Mouse (Mus musculus): ENCODE results near the gene Pdpr. TPM values are rescaled to one million over a fixed set of nuclear protein-coding genes. Genes with fewer than 3 reads are reported as not detected.
"Not testable (repeated sequence)": the region's sequence is repeated elsewhere in the genome, so short reads cannot be mapped to it uniquely, and the experiment has no call there.

Gene Pdpr
- 100 to 1,000 TPM in 1 of 2 experiments, 10 to 100 TPM in 1; 97.4 to 113 TPM for total RNA-seq (2021)

GRCm38 (mm10) chr8:111093865-111094718 is at the start of gene Pdpr:
Gene Pdpr, plus strand, starts transcription at chr8:111094630.
- intact Hi-C loops (cut with DNase I): loop anchor here (5.0 kb wide), 2 partner anchors 247 to 347 kb away; partner anchors contain the start of genes Cog4 and Sf3b3
- DNase-seq: peak; percentile 92 to 93

GRCm38 (mm10) chr8:111048694-111049093 is 45.7 kb upstream of the Pdpr start:
- intact Hi-C loops (cut with DNase I): no loop called here

GRCm38 (mm10) chr8:111049106-111049505 is 45.3 kb upstream of the Pdpr start:
- intact Hi-C loops (cut with DNase I): no loop called here
- no peak for DNase-seq

More at GRCm38 (mm10) chr8:111048694-111049093, 45.7 kb upstream of the Pdpr start:
- DNase-seq: no peak

DNA sequence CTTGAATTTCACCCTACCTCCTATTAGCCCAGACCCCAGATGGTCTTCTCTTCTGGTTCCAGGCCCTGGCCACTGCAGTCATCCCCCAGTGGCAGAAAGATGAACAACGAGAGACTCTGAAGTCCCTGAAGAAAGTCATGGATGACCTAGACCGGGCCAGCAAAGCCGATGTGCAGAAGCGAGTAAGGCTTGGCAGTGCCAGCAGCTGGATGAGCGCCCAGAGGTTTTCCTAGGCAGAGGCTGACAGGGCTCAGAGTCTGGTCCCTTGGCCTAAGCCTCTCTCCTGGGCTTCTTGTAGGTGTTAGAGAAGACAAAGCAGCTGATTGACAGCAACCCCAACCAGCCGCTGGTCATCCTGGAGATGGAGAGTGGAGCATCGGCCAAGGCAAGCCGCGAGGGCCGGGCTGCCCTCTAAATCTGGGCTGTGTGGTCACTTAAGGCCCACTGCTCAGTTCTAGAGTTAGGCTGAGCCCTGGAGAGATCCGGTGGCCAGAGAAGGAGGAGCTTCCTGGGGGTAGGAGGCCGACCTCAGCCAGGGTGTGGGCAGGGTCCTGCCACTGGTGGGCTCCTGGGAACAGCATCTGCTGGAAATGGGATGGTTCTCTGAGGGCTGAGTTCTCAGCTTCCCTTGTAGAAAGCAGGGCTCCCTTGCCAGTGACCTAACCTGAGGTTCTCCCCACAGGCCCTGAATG is 40.5 kb upstream of the Pdpr start:
- intact Hi-C loops (cut with DNase I): no loop called here
- peak in 1 of 2 experiments; percentile 24 for DNase-seq

DNA sequence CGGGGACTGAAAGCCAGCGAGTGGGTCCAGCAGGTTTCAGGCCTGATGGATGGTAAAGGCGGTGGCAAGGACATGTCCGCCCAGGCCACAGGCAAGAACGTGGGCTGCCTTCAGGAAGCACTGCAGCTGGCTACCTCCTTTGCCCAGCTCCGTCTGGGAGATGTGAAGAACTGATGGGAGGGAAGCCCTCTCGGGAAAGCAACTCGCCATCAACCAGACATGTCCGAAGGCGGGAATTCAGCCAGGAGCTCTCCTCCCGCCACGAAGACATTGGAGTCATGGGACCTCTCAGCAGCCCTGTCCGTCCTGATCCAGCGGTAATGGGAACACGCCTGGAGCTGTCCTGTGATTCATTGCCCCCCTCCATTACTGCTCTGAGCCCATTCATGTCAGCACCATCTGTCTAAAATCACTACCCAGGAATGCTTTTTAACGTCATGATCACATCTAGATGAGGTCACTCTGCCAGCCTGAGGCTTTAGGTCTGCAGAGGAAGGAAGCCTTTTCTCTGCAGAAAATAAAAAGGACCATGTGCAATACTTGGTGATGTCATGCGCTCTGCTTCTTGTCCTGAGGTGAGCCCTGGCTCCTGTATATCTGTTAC is 39.3 kb upstream of the Pdpr start:
- intact Hi-C loops (cut with DNase I): no loop called here
- no peak for DNase-seq

DNA sequence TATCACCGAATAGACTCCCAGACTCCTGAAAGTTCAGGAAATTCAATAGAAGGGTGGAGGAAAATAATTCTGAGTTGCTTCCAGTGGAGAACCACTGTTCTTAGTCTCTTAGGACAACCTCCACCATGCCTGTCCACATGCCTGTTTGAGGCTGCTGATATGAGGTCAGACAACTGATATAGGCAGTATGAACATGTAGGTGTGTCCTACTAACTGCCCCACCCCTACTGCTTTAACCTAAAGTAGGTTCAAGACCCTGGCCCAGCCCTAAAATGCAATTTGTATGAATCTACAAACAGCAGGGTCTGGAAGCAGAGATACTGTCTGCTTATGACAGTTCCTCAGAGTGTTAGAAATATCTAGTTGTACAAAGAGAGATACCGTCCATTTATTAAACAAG is 38.8 kb upstream of the Pdpr start:
- intact Hi-C loops (cut with DNase I): no loop called here
- no peak for DNase-seq

DNA sequence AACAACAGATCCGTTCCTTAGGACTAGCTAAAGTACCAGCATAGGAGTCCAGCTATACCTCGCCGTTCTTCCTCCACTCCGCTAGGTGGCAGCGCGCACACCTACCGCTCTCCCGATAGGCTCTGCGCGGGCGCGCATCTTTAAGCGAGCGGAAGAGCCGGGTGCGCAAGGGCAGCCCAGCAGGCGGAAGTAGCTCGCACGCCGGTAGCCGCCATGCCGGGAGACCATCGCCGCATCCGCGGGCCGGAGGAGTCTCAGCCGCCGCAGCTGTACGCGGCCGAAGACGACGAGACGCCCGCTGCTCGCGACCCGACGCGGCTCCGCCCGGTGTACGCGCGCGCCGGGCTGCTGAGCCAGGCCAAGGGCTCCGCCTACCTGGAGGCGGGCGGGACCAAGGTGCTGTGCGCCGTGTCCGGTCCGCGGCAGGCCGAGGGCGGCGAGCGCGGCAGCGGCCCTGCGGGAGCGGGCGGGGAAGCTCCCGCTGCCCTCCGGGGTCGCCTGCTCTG is 38.2 kb upstream of the Pdpr start, which contains the start of gene Exosc6:
Gene Exosc6 (plus strand): TSS at position 182 of the 506 bp plus-strand sequence.
- intact Hi-C loops (cut with DNase I): no loop called here
- DNase-seq: peak; percentile 88 to 91

DNA sequence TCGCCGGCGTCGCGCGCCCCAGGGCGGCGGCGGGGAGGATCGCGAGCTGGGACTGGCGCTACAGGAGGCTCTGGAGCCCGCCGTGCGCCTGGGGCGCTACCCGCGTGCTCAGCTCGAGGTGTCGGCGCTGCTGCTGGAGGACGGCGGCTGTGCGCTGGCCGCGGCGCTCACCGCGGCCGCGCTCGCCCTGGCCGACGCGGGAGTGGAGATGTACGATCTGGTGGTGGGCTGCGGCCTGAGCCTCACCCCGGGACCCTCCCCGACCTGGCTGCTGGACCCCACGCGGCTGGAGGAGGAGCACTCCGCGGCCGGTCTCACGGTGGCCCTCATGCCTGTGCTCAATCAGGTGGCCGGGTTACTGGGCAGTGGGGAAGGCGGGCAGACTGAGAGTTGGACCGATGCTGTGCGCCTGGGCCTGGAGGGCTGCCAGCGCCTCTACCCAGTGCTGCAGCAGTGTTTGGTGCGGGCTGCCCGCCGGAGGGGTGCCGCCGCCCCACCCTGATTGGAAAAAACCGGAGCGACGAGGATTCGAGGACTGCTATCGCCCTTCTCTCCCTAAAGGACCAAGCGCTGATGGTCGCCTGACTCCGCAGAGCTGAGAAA is 37.6 kb upstream of the Pdpr start:
- intact Hi-C loops (cut with DNase I): no loop called here
- DNase-seq: peak; percentile 25 to 29

DNA sequence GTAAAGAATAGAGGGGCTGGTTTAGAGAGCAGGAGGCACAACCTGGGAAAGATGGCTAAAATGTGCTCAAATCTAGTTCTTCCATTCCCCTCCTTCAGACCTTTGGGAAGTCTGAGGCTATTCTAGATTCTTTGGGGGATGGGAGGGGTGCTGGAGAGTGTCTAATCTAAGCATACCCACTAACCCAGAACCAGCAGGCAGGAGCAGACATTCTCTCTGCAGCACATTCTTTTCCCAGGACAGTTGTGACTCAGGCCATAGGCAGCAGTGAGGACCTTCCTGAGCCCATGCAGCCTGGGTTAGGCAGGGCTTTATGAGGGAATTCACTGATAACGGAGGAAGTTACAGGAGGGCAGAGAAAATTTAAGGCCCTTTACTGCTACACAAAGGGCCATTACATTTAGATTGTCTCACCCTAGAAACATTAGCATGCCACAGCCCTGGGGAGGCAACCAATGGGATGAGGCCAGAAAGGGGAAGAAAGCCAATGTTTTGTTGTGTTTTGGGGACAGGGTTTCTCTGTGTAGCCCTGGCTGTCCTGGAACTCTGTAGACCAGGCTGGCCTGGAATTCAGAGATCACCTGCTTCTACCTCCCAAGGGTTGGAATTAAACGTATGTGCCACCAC is 35.4 kb upstream of the Pdpr start:
- intact Hi-C loops (cut with DNase I): no loop called here
- no peak for DNase-seq

GRCm38 (mm10) chr8:111061688-111062071 is 32.8 kb upstream of the Pdpr start:
- intact Hi-C loops (cut with DNase I): loop anchor here (2.0 kb wide), 1 partner anchor 29 kb away; no protein-coding TSS in a partner anchor
- peak in 1 of 2 experiments; percentile 12 for DNase-seq

DNA sequence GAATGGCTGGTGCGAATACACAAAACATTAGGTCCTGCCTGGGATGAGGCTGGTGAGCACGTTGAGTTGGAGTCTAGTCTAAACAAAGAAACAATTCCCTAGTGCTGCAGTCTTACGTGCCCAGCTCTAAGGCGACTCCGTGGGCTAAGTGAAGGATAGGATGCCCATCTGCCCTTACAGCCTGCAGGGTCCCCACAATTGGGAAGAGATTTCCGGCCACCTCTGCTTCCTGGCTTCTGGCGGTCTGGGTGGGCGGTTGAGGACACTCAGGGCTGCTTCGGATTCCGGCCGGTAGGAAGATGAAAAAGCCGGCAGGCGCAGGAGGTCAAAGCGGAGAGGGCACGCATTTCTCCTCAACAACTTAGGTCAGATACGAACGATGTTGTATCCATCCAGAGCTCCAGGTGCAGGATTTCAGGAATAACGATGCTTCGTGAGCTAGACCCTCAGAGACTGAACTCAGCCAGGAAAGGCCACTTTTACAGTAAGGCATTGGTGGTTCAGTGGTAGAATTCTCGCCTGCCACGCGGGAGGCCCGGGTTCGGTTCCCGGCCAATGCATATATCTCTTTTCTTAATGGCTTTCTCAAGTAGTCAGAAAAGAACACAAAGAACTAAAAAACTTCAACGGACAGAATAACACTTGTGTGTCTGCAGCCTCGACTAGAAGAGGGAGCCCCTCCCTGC is 32.2 kb upstream of the Pdpr start:
- DNase-seq: peak; percentile 88 to 95
- intact Hi-C loops (cut with DNase I): loop anchor here (2.0 kb wide), 1 partner anchor 29 kb away; no protein-coding TSS in a partner anchor

DNA sequence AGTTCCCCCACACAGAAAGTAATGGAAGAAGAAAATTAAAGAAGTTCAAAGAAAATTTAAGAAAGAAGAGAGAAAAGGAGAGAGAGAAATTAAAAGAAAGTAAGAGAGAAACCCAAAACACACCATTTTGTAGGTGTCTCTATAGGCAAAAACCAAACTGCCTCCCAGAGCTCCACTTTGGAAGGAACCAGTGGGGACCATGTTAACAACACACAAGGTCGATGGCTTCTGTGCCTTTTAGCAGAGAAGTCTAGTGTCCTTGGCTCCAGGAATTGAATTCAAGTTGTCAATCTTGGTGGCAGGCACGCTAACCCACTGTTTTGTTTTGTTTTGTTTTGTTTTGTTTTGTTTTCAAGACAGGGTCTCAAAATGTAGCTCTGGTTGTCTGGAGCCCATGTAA is 31.5 kb upstream of the Pdpr start:
- no peak for DNase-seq
- intact Hi-C loops (cut with DNase I): loop anchor here (2.0 kb wide), 1 partner anchor 28 kb away; no protein-coding TSS in a partner anchor

DNA sequence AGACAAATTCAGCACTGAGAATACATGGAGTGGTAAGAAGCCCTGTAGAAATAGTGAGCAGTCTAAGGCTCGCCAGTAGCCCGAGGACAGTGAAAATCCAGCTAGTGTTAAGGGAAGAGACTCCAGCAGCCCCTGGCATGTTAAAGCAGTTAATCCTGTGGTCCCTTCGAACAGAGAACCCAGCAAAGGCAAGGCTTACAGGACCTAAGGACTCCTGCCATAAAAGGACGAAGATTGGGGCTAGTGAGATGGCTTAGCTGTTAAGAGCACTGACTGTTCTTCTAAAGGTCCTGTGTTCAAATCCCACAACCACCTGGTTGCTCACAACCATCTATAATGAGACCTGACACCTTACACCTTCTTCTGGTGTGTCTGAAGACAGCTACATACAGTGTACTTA is 28.1 kb upstream of the Pdpr start:
- intact Hi-C loops (cut with DNase I): no loop called here
- DNase-seq: no peak

GRCm38 (mm10) chr8:111067439-111067838 is 27.0 kb upstream of the Pdpr start:
- intact Hi-C loops (cut with DNase I): no loop called here

GRCm38 (mm10) chr8:111068660-111069059 is 25.8 kb upstream of the Pdpr start:
- DNase-seq; intact Hi-C loops (cut with DNase I): not testable (repeated sequence)

More at GRCm38 (mm10) chr8:111067439-111067838, 27.0 kb upstream of the Pdpr start:
- no peak for DNase-seq

DNA sequence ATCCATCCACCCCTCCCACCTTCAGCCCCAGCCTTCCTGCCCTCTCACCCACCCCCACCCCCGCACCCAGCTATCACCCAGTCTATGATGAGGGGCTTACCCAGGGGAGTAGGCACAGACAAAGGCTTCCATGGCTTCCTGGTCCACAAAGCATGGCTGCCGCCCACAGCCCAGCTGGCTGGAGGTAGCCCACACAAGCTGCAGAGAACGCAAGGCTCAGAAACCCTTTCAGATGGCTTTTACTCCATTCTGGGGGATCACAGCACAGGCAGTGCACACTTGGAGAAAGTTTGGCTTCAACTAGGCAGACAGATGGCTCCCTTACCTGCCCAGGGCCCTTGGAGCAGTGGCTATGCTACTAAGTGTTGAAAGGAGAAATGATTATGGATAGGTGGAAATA is 18.5 kb upstream of the Pdpr start:
- intact Hi-C loops (cut with DNase I): no loop called here
- DNase-seq: no peak

DNA sequence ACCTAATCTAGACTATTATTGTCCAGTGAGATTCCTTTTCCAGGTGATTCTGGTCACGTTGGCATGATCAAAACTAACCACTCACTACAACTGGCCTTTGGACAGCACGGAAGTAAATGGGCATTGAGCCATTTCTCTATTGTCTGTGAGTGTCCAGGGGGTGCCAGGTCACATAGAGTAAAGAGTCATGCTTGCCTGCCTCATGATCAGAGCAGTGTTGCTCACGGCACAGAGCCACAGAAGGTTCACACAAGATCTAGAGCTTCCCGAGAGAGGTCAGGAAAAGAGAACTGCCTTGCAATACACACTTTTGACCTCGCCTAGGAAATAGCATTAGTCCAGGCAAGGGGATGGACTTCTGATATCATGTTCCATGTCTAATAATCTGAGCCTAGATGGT is 15.0 kb upstream of the Pdpr start:
- intact Hi-C loops (cut with DNase I): no loop called here
- DNase-seq: no peak

DNA sequence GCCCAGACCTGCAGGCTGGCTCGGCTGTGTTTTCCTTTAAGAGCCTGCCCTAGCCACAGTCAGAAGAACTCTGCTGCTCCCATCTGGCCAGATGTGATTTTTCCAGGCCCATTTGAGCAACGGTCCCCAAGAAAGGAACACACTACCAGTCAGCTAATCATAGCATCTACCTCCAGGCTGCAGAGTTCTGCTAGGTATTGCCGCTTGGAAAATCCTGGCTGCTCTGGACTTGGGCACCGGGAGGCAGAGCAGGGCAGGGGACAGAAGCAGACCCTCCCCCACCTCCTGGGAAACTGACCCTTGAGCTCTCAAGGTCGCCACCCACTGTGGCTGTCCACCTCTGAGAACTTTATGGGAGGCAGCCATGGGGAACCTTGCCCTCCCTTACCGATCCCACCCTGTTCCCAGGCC is 14.6 kb upstream of the Pdpr start:
- DNase-seq: no peak
- intact Hi-C loops (cut with DNase I): no loop called here

DNA sequence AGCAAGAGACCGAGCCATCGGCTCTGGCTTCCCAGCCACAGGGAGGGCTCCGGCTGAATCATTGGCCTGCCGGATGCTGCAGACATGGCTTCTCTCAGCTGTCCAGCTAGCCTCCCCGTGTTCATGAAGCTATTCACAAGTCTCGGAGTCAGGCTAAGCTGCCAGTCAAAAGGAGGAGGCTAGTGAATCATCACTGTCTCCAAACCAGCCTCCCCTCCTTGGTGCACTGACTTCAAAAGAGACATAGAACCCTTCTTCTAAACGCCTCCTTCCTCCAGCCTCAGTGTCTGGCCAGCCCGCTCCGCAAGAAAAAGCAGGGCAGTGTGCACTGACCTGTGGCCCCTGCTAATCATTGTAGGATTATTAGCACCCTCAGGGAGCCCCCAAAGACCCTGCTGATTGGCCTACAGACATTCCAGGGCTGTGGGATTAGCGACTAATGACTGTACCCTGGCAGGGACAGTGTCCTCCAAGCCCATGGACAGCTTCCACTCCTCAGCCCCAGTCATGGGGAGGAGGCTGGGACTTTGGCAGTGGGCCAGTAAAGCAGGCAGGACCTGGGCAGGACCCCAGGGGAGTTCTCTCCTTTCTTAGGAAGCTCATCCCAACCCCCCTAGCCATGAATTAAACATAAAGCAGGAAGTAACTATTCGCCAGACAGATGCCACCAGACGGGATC is 12.7 kb upstream of the Pdpr start:
- DNase-seq: no peak
- intact Hi-C loops (cut with DNase I): no loop called here
